Mouse (Mus musculus): ENCODE measurements around the gene Arfgef3. TPM values are rescaled to one million over a fixed set of nuclear protein-coding genes. Genes with fewer than 3 reads are reported as not detected.

The Arfgef3 gene
- 41.7 TPM in 1 of 2 replicates, not detected in the other for polyA plus RNA-seq (2012; ENCODE audit: insufficient read depth, insufficient read length, low replicate concordance, missing spikeins)

GRCm38 (mm10) chr10:18743286-18744142 is at the start of gene Arfgef3:
TSS of gene Arfgef3 (minus strand) at chr10:18743949.
- no peaks in the 10 kb centered on the region for H3K4me1 ChIP-seq (ENCODE audit: control insufficient read depth, insufficient read depth, low read length)
- WGBS: under 1% methylated on average over 50 of the region's 50 CpGs
- H3K4me3 ChIP-seq (ENCODE audit: insufficient read depth, low read depth, low read length): peak within 1 kb of the TSS; percentile 83
- 0 out of 2 replicates have a peak, but pooled peaks have one; percentile 49 for TF ChIP-seq POLR2A (IDR thresholded peaks at IDR 0.05; ENCODE audit: insufficient read depth, low read depth, low read length)
- no peak for TF ChIP-seq CTCF (IDR thresholded peaks at IDR 0.05; ENCODE audit: insufficient read depth, low read depth, low read length)
- H3K27ac ChIP-seq (ENCODE audit: insufficient read depth, low read depth, low read length): peak within 1 kb of the TSS; percentile 77

GRCm38 (mm10) chr10:18790063-18790462 is 46.3 kb upstream of the Arfgef3 start:
- 77% methylated on average over 4 of the region's 4 CpGs for WGBS
- Histone ChIP-seq H3K4me3 (ENCODE audit: insufficient read depth, low read depth, low read length) (no peak overlapping the region), H3K27ac (ENCODE audit: insufficient read depth, low read depth, low read length) (no peak overlapping the region), H3K4me1 (ENCODE audit: control insufficient read depth, insufficient read depth, low read length) (no peaks in the 10 kb centered on the region)
- TF ChIP-seq POLR2A (IDR thresholded peaks at IDR 0.05; ENCODE audit: insufficient read depth, low read depth, low read length) (no peak), CTCF (IDR thresholded peaks at IDR 0.05; ENCODE audit: insufficient read depth, low read depth, low read length) (no peak)

- no peak for TF ChIP-seq POLR2A (IDR thresholded peaks at IDR 0.05; ENCODE audit: insufficient read depth, low read depth, low read length)
- Histone ChIP-seq H3K4me1 (ENCODE audit: control insufficient read depth, insufficient read depth, low read length) (no peaks in the 10 kb centered on the region), H3K4me3 (ENCODE audit: insufficient read depth, low read depth, low read length) (no peak overlapping the region), H3K27ac (ENCODE audit: insufficient read depth, low read depth, low read length) (no peak overlapping the region)
- 85% methylated on average over 1 of the region's 1 CpGs for WGBS
These were observed 44.9 kb upstream of the Arfgef3 start for GRCm38 (mm10) chr10:18788601-18789000.

DNA sequence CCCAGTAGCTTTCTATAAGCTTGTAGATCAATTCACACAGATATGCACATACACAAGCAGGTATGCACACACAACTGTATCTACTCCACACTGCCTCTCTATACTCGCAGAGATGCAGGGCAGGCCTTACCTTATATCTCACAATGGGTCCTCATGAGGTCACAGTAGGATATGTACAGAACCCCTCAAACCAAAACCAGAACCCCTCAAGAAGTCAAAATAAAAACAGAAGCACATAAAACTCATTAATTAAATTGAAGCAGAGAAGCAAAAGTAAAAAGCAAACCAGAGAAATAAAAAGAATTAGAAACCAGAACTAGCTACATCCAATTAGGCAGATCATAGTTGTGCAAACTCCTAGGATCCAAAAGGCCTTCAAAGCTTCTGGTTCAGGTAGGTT is 42.9 kb upstream of the Arfgef3 start, which contains the start of gene Gm4922:
Gene Gm4922 (minus strand): TSS at position 101 of the 400 bp plus-strand sequence.
- 92% methylated on average over 1 of the region's 1 CpGs for WGBS
- Histone ChIP-seq H3K4me3 (ENCODE audit: insufficient read depth, low read depth, low read length) (no peak within 1 kb of the TSS), H3K4me1 (ENCODE audit: control insufficient read depth, insufficient read depth, low read length) (no peaks in the 10 kb centered on the region)

DNA sequence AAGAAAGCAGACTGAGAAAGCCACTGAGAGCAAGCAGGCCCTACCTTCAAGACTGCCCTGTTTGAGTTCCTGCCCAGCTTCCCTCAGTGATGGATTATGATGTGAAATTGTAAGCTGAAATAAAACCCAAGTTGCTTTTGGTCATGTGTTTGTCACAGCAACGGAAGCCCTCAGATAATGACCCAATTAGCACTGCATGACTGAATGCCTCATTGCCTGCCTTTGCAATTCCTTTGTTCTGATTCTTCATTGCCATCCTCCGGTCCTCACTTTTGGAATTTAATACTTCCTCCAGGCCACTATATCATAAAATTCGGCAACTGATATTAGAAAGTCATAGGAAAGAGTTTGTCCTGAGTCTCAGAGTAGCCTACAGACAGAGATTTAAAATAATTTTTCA is 33.8 kb upstream of the Arfgef3 start:
- peaks cover 6% of the 10 kb centered on the region; the same call in 1 of the 2 replicates for H3K4me1 ChIP-seq (ENCODE audit: control insufficient read depth, insufficient read depth, low read length)
- no peak for TF ChIP-seq CTCF (IDR thresholded peaks at IDR 0.05; ENCODE audit: insufficient read depth, low read depth, low read length)
- TF ChIP-seq POLR2A (IDR thresholded peaks at IDR 0.05; ENCODE audit: insufficient read depth, low read depth, low read length): no peak
- no peak overlapping the region for H3K27ac ChIP-seq (ENCODE audit: insufficient read depth, low read depth, low read length)
- no peak overlapping the region for H3K4me3 ChIP-seq (ENCODE audit: insufficient read depth, low read depth, low read length)
- WGBS: 65% methylated on average over 3 of the region's 3 CpGs

More for the DNA sequence above, 42.9 kb upstream of the Arfgef3 start, which contains the start of gene Gm4922:
- no peak within 1 kb of the TSS for H3K27ac ChIP-seq (ENCODE audit: insufficient read depth, low read depth, low read length)
- TF ChIP-seq POLR2A (IDR thresholded peaks at IDR 0.05; ENCODE audit: insufficient read depth, low read depth, low read length) (no peak), CTCF (IDR thresholded peaks at IDR 0.05; ENCODE audit: insufficient read depth, low read depth, low read length) (no peak)

GRCm38 (mm10) chr10:18772537-18773179 is 28.9 kb upstream of the Arfgef3 start:
- no peak for TF ChIP-seq CTCF (IDR thresholded peaks at IDR 0.05; ENCODE audit: insufficient read depth, low read depth, low read length)
- TF ChIP-seq POLR2A (IDR thresholded peaks at IDR 0.05; ENCODE audit: insufficient read depth, low read depth, low read length): no peak
- Histone ChIP-seq H3K4me1 (ENCODE audit: control insufficient read depth, insufficient read depth, low read length) (peaks cover 6% of the 10 kb centered on the region; the same call in 1 of the 2 replicates), H3K27ac (ENCODE audit: insufficient read depth, low read depth, low read length) (no peak overlapping the region), H3K4me3 (ENCODE audit: insufficient read depth, low read depth, low read length) (no peak overlapping the region)
- WGBS: 78% methylated on average over 4 of the region's 4 CpGs

DNA sequence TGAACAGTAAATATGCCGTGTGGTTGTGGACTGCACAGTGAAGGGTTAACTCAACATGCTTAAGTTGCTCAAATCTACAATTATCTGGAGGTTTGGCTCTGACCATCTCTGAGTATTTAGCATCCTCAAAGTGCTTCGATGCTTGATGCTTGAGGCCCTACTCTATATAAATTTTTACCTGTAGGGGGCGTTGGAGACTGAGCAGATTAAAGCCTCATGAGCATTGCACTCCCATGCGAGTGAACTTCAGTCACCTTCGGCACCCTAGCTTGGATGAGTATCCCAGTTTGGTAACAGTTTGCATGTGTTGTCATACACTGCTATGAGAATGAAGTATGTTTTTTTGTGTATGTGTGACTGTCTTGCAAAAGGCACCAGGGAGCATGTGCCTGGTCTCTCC is 26.2 kb upstream of the Arfgef3 start:
- TF ChIP-seq POLR2A (IDR thresholded peaks at IDR 0.05; ENCODE audit: insufficient read depth, low read depth, low read length) (no peak), CTCF (IDR thresholded peaks at IDR 0.05; ENCODE audit: insufficient read depth, low read depth, low read length) (no peak)
- Histone ChIP-seq H3K27ac (ENCODE audit: insufficient read depth, low read depth, low read length) (no peak overlapping the region), H3K4me3 (ENCODE audit: insufficient read depth, low read depth, low read length) (no peak overlapping the region), H3K4me1 (ENCODE audit: control insufficient read depth, insufficient read depth, low read length) (peaks cover 4% of the 10 kb centered on the region; the same call in 1 of the 2 replicates)
- 64% methylated on average over 5 of the region's 5 CpGs for WGBS

- WGBS: 36% methylated on average over 2 of the region's 2 CpGs
These were observed 16.5 kb upstream of the Arfgef3 start for GRCm38 (mm10) chr10:18760241-18760640.

GRCm38 (mm10) chr10:18750057-18750456 is 6.3 kb upstream of the Arfgef3 start:
- WGBS: 80% methylated on average over 4 of the region's 4 CpGs
- Histone ChIP-seq H3K4me1 (ENCODE audit: control insufficient read depth, insufficient read depth, low read length) (no peaks in the 10 kb centered on the region), H3K27ac (ENCODE audit: insufficient read depth, low read depth, low read length) (no peak overlapping the region), H3K4me3 (ENCODE audit: insufficient read depth, low read depth, low read length) (no peak overlapping the region)
- no peak for TF ChIP-seq CTCF (IDR thresholded peaks at IDR 0.05; ENCODE audit: insufficient read depth, low read depth, low read length)
- TF ChIP-seq POLR2A (IDR thresholded peaks at IDR 0.05; ENCODE audit: insufficient read depth, low read depth, low read length): no peak

More at GRCm38 (mm10) chr10:18760241-18760640, 16.5 kb upstream of the Arfgef3 start:
- H3K4me1 ChIP-seq (ENCODE audit: control insufficient read depth, insufficient read depth, low read length): no peaks in the 10 kb centered on the region
- H3K4me3 ChIP-seq (ENCODE audit: insufficient read depth, low read depth, low read length): no peak overlapping the region
- no peak for TF ChIP-seq POLR2A (IDR thresholded peaks at IDR 0.05; ENCODE audit: insufficient read depth, low read depth, low read length)
- no peak for TF ChIP-seq CTCF (IDR thresholded peaks at IDR 0.05; ENCODE audit: insufficient read depth, low read depth, low read length)
- no peak overlapping the region for H3K27ac ChIP-seq (ENCODE audit: insufficient read depth, low read depth, low read length)

Data from olfactory bulb, adult 2 months (tissue).